Mouse (Mus musculus): ENCODE data around the gene Klhl3.

- no peak for TF ChIP-seq CTCF (IDR thresholded peaks at IDR 0.05; ENCODE audit: extremely low read depth, insufficient read length, insufficient replicate concordance, low read depth, low read length)
- no peak for TF ChIP-seq POLR2A (IDR thresholded peaks at IDR 0.05; ENCODE audit: low read depth, low read length)
Observed at GRCm38 (mm10) chr13:58083521-58083920, 29.9 kb downstream of the Klhl3 start.

Measured in small intestine, adult 2 months (tissue).